Comparison of ENCODE assay signal across 25 mouse cellular contexts in genomic region chr8:46395348-46395747, GRCm38 (mm10).
DNase-seq lines count a peak whose midpoint lies in the region; ATAC-seq and TF ChIP-seq lines count a peak whose summit lies in the region.
"Had no signal": no experiment of that assay in that cellular context is flagged by ENCODE, and none has a peak within 500 bp of the region (broad histone marks: within the 10 kb centered on the region; RNA-seq: fewer than 3 reads in every experiment).

No protein-coding gene starts in this region.

- DNase-seq in layer of hippocampus, adult 2 months (ENCODE audit: low spot score in 2 of 2) = no peak
- no peak for DNase-seq in layer of hippocampus, postnatal 14 days (ENCODE audit: low spot score in 2 of 2)
- DNase-seq in A20 (ENCODE audit: low read depth, low spot score) = peak; percentile 68
- no peak for DNase-seq in hindbrain, embryonic 10.5 days (ENCODE audit: low spot score)
- DNase-seq in right cerebral cortex, postnatal 14 days = no peak
- DNase-seq: adrenal gland, adult 8-10 months; cerebellum, adult 8-10 months; heart, adult 2 months; kidney, adult 2 months; retina, postnatal 1 day had no signal

- H3K36me3 ChIP-seq in hindbrain, embryonic 10.5 days = no peaks in the 10 kb centered on the region
- no peaks in the 10 kb centered on the region for H3K36me3 ChIP-seq in midbrain, embryonic 16.5 days (ENCODE audit: control insufficient read depth, insufficient read depth, low read length)
- H3K36me3 ChIP-seq: embryonic facial prominence, embryonic 10.5 days; forebrain, embryonic 15.5 days; heart, embryonic 13.5 days; limb, embryonic 12.5 days; midbrain, embryonic 13.5 days; neural tube, embryonic 12.5 days had no signal

- no peaks in the 10 kb centered on the region for H3K27me3 ChIP-seq in hindbrain, embryonic 10.5 days (ENCODE audit: insufficient read depth, poor library complexity, severe bottlenecking)
- no peaks in the 10 kb centered on the region for H3K27me3 ChIP-seq in midbrain, embryonic 16.5 days (ENCODE audit: control insufficient read depth, insufficient read depth, low read depth, low read length)
- H3K27me3 ChIP-seq: forebrain, embryonic 15.5 days; heart, embryonic 13.5 days; limb, embryonic 12.5 days; midbrain, embryonic 13.5 days; neural tube, embryonic 12.5 days had no signal

- TF ChIP-seq CTCF in layer of hippocampus, adult 2 months (conservative IDR thresholded peaks at IDR 0.05) = no peak
- no peak for TF ChIP-seq CTCF in bone marrow macrophage, adult 2 months (IDR thresholded peaks at IDR 0.05; ENCODE audit: low read depth, low read length)

- H3K27ac ChIP-seq in layer of hippocampus, adult 2 months = 0 out of 2 replicates have a peak overlapping the region, but pooled peaks have one; percentile 16
- H3K27ac ChIP-seq in bone marrow macrophage, adult 2 months (ENCODE audit: insufficient read depth, low read depth, low read length) = peak overlapping the region; percentile 55
- no peak overlapping the region for H3K27ac ChIP-seq in hindbrain, embryonic 10.5 days
- H3K27ac ChIP-seq in midbrain, embryonic 16.5 days (ENCODE audit: low read length) = no peak overlapping the region
- H3K27ac ChIP-seq: embryonic facial prominence, embryonic 10.5 days; forebrain, embryonic 15.5 days; heart, adult 2 months; heart, embryonic 13.5 days; hindbrain, embryonic 14.5 days; kidney, postnatal 0 days; limb, embryonic 12.5 days; liver, embryonic 14.5 days; macrophage; midbrain, embryonic 13.5 days; neural tube, embryonic 12.5 days had no signal

- ATAC-seq in megakaryocyte progenitor cell, adult 5-6 weeks (replicated peaks; ENCODE audit: poor library complexity) = peak; percentile 63
- ATAC-seq in midbrain, embryonic 16.5 days = no peak
- ATAC-seq: activated CD4-positive, CD25-positive, alpha-beta regulatory T cell, adult 4 months; CD4-positive, CD25-positive, alpha-beta regulatory T cell, adult 4 months; forebrain, embryonic 15.5 days; midbrain, embryonic 13.5 days had no signal

- 85% methylated on average over 1 of the region's 1 CpGs for WGBS in hindbrain, embryonic 10.5 days
- WGBS in midbrain, embryonic 16.5 days = 88% methylated on average over 1 of the region's 1 CpGs

- no peak overlapping the region for H3K4me2 ChIP-seq in midbrain, embryonic 16.5 days (ENCODE audit: low read length)
- H3K4me2 ChIP-seq: forebrain, embryonic 15.5 days; heart, embryonic 13.5 days; hindbrain, embryonic 14.5 days; limb, embryonic 12.5 days; midbrain, embryonic 13.5 days; neural tube, embryonic 12.5 days had no signal

- no peak overlapping the region for H3K4me3 ChIP-seq in layer of hippocampus, adult 2 months
- no peak overlapping the region for H3K4me3 ChIP-seq in bone marrow macrophage, adult 2 months (ENCODE audit: insufficient read depth, low read length)
- H3K4me3 ChIP-seq in hindbrain, embryonic 10.5 days = no peak overlapping the region
- no peak overlapping the region for H3K4me3 ChIP-seq in midbrain, embryonic 16.5 days (ENCODE audit: low read depth, low read length)
- H3K4me3 ChIP-seq: embryonic facial prominence, embryonic 10.5 days; forebrain, embryonic 15.5 days; heart, adult 2 months; heart, embryonic 13.5 days; limb, embryonic 12.5 days; midbrain, embryonic 13.5 days; neural tube, embryonic 12.5 days had no signal

- TF ChIP-seq POLR2A in bone marrow macrophage, adult 2 months (IDR thresholded peaks at IDR 0.05; ENCODE audit: borderline replicate concordance, low read depth, low read length) = no peak

- no peak overlapping the region for H3K9ac ChIP-seq in midbrain, embryonic 16.5 days (ENCODE audit: low read depth, low read length)
- H3K9ac ChIP-seq: forebrain, embryonic 15.5 days; heart, embryonic 13.5 days; hindbrain, embryonic 14.5 days; limb, embryonic 12.5 days; liver, embryonic 14.5 days; midbrain, embryonic 13.5 days; neural tube, embryonic 12.5 days had no signal

- H3K4me1 ChIP-seq in bone marrow macrophage, adult 2 months (ENCODE audit: control insufficient read depth, insufficient read depth, low read length) = peaks cover 10% of the 10 kb centered on the region
- no peaks in the 10 kb centered on the region for H3K4me1 ChIP-seq in hindbrain, embryonic 10.5 days (replicated peaks)
- no peaks in the 10 kb centered on the region for H3K4me1 ChIP-seq in midbrain, embryonic 16.5 days (ENCODE audit: control insufficient read depth, insufficient read depth, low read length)
- H3K4me1 ChIP-seq: embryonic facial prominence, embryonic 10.5 days; forebrain, embryonic 15.5 days; heart, embryonic 13.5 days; limb, embryonic 12.5 days; midbrain, embryonic 13.5 days; neural tube, embryonic 12.5 days had no signal

- no peaks in the 10 kb centered on the region for H3K9me3 ChIP-seq in hindbrain, embryonic 10.5 days
- H3K9me3 ChIP-seq in midbrain, embryonic 16.5 days (replicated peaks; ENCODE audit: control insufficient read depth, low read length, poor library complexity, severe bottlenecking) = no peaks in the 10 kb centered on the region
- H3K9me3 ChIP-seq: embryonic facial prominence, embryonic 10.5 days; forebrain, embryonic 15.5 days; heart, embryonic 13.5 days; limb, embryonic 12.5 days; midbrain, embryonic 13.5 days; neural tube, embryonic 12.5 days had no signal

Comparison
In these comparisons a context has a peak if more than half of its experiments do, and no peak if none do; other contexts are left out.
1. H3K27ac ChIP-seq: peak in layer of hippocampus, adult 2 months (single experiment) and bone marrow macrophage, adult 2 months (single experiment); none in hindbrain, embryonic 10.5 days (single experiment) and midbrain, embryonic 16.5 days (single experiment).